Mouse (Mus musculus) midbrain, embryonic 11.5 days (tissue): ENCODE data around the gene Agbl4. TPM values are rescaled to one million over a fixed set of nuclear protein-coding genes. Genes with fewer than 3 reads are reported as not detected.
A peak's percentile ranks its signal among the peaks of the same experiment; 100 is the strongest.

Experiments used
- ATAC-seq: fragments of 200-750 bp; cut with Nextera tagmentation; 2 replicates; pipeline ENCODE4 v1.8.0; 2017; ENCODE audit warnings: moderate TSS enrichment, moderate library complexity; ENCODE audit not compliant: low FRiP score
- DNase-seq: peaks from one replicate; pipeline ENCODE4 v3.0.0; 2015; ENCODE audit warnings: low spot score; ENCODE audit errors: missing footprints
- H3K27ac ChIP-seq: fragments of 300-500 bp; sonication (generic); 2 replicates; pipeline ENCODE4 v1.5.1; 2014; ENCODE audit warnings: low read depth, low read length
- H3K27me3 ChIP-seq: fragments of 300-500 bp; sonication (generic); 2 replicates; pipeline ENCODE4 v1.6.1; 2014; ENCODE audit warnings: mild to moderate bottlenecking, low read length, moderate library complexity, mixed read lengths; ENCODE audit not compliant: control insufficient read depth, insufficient read depth
- H3K36me3 ChIP-seq: fragments of 300-500 bp; sonication (generic); 2 replicates; pipeline ENCODE4 v1.6.1; 2014; ENCODE audit warnings: mild to moderate bottlenecking, low read length, moderate library complexity, mixed read lengths; ENCODE audit not compliant: control insufficient read depth, insufficient read depth
- H3K4me1 ChIP-seq: fragments of 300-500 bp; sonication (generic); 2 replicates; pipeline ENCODE4 v1.6.1; 2014; ENCODE audit warnings: low read length; ENCODE audit not compliant: control insufficient read depth, insufficient read depth
- H3K4me2 ChIP-seq: fragments of 300-500 bp; sonication (generic); 2 replicates; pipeline ENCODE4 v1.6.1; 2014; ENCODE audit warnings: mild to moderate bottlenecking, moderate library complexity
- H3K4me3 ChIP-seq: fragments of 300-500 bp; sonication (generic); 2 replicates; pipeline ENCODE4 v1.5.1; 2014; ENCODE audit warnings: low read depth, low read length
- H3K9ac ChIP-seq: fragments of 300-500 bp; sonication (generic); 2 replicates; pipeline ENCODE4 v1.6.1; 2014; ENCODE audit warnings: low read length
- H3K9me3 ChIP-seq: fragments of 300-500 bp; sonication (generic); 2 replicates; pipeline ENCODE4 v1.6.1; 2016; ENCODE audit warnings: low read length; ENCODE audit not compliant: control insufficient read depth
- WGBS: fragments of 180-500 bp; shearing (Covaris S2); extraction: QIAGEN DNeasy Blood & Tissue Kit; methylation state at CpG from one replicate; pipeline ENCODE4 v1.1.7; 2014; 5-methylcytosine and 5-hydroxymethylcytosine counted together
- polyA plus RNA-seq: library from polyadenylated mRNA; unstranded; fragments of >200 nt; fragmentation: Nextera tagmentation; extraction: Ambion mirVana; gene quantifications from 2 replicates; pipeline ENCODE4 v1.2.1, GENCODE M21; 2014

Agbl4 gene
- polyA plus RNA-seq, 1 experiment from 2014 or later: 0.87 TPM

GRCm38 (mm10) chr4:111493750-111494404 is 1096.4 kb downstream of the Agbl4 start:
- no peaks in the 10 kb centered on the region for H3K27me3 ChIP-seq
- 61% methylated on average over 5 of the region's 5 CpGs for WGBS

DNA sequence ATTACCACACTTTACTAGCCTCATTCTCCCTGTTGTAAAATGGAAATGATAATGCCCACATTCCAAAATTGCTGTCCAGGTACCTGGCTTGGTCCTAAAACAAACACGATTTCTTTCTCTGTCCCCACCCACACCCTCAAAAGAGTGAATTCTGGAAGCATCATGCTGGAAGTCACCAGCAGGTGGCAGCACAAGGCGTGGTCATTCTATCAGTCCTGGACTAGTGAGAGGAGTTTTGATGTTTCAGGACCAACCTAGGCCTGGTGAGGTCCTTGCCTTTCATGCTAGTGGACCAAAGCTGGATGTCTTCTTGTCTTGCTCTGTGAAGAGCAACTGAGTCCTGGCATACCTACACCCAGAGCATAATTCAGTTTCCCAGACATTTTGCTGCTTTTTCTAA is 1098.5 kb downstream of the Agbl4 start:
- no peak overlapping the region for H3K9ac ChIP-seq
- H3K4me1 ChIP-seq: no peaks in the 10 kb centered on the region
- peak; percentile 93 for DNase-seq
- no peak overlapping the region for H3K4me2 ChIP-seq
- no peak overlapping the region for H3K4me3 ChIP-seq
- H3K27ac ChIP-seq: no peak overlapping the region
- H3K27me3 ChIP-seq: no peaks in the 10 kb centered on the region
- H3K36me3 ChIP-seq: no peaks in the 10 kb centered on the region
- WGBS: 20% methylated on average over 2 of the region's 2 CpGs
- no peaks in the 10 kb centered on the region for H3K9me3 ChIP-seq
- ATAC-seq: peak; percentile 73

More at GRCm38 (mm10) chr4:111493750-111494404, 1096.4 kb downstream of the Agbl4 start:
- H3K9me3 ChIP-seq: no peaks in the 10 kb centered on the region
- H3K27ac ChIP-seq: no peak overlapping the region
- H3K9ac ChIP-seq: no peak overlapping the region
- no peaks in the 10 kb centered on the region for H3K36me3 ChIP-seq
- H3K4me1 ChIP-seq: no peaks in the 10 kb centered on the region
- ATAC-seq (0 out of 2 replicates have a peak, but pooled peaks have one; percentile 36), DNase-seq (no peak)
- H3K4me3 ChIP-seq: no peak overlapping the region
- no peak overlapping the region for H3K4me2 ChIP-seq

DNA sequence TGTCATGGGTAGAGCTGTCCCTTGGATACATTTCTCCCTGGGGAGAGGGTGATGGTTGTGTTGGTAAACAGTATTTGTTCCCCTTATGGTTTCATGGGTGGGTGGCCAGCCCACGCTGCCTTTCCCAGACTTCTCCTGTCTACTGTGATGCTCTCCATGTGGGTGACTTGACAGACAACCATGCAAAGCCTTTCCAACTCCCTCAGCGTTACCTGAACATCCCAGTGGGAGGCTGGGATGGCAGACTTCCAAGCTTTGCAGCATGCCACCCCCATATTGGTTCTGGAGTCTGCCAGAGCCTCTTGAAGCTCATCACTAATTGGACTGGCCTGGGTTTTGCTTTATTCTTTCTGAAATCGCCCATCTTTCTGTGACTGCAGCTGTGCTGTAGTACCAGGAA is 1101.3 kb downstream of the Agbl4 start:
- Histone ChIP-seq H3K36me3 (no peaks in the 10 kb centered on the region), H3K9me3 (no peaks in the 10 kb centered on the region), H3K27ac (no peak overlapping the region), H3K4me2 (no peak overlapping the region), H3K4me3 (no peak overlapping the region), H3K9ac (no peak overlapping the region), H3K4me1 (no peaks in the 10 kb centered on the region), H3K27me3 (no peaks in the 10 kb centered on the region)
- 79% methylated on average over 3 of the region's 3 CpGs for WGBS
- DNase-seq (peak; percentile 17), ATAC-seq (no peak)

DNA sequence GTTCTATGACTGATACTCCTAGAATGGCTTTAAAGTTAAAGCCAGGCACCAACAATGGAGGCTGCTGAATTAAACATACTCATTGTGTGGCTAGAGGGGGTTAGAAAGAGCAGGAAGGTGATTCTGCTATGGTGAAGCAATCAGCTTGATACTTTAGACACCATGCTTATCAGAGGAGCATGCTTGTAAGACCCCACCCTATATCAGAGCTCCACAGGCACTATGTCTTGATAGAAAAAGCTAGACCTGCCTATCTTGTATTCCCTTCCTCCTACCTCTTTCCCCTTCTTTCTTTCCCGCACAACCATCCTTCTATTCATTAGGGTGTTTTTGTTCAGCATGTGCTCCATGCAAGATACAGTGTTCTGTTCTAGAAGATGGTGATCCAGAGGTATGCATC is 1104.0 kb downstream of the Agbl4 start:
- H3K27me3 ChIP-seq: no peaks in the 10 kb centered on the region
- H3K27ac ChIP-seq: no peak overlapping the region
- no peak overlapping the region for H3K4me2 ChIP-seq
- DNase-seq (peak; percentile 4), ATAC-seq (no peak)
- no peak overlapping the region for H3K4me3 ChIP-seq
- no peak overlapping the region for H3K9ac ChIP-seq
- H3K9me3 ChIP-seq: no peaks in the 10 kb centered on the region
- H3K36me3 ChIP-seq: no peaks in the 10 kb centered on the region
- H3K4me1 ChIP-seq: no peaks in the 10 kb centered on the region
- 75% methylated on average over 1 of the region's 1 CpGs for WGBS

DNA sequence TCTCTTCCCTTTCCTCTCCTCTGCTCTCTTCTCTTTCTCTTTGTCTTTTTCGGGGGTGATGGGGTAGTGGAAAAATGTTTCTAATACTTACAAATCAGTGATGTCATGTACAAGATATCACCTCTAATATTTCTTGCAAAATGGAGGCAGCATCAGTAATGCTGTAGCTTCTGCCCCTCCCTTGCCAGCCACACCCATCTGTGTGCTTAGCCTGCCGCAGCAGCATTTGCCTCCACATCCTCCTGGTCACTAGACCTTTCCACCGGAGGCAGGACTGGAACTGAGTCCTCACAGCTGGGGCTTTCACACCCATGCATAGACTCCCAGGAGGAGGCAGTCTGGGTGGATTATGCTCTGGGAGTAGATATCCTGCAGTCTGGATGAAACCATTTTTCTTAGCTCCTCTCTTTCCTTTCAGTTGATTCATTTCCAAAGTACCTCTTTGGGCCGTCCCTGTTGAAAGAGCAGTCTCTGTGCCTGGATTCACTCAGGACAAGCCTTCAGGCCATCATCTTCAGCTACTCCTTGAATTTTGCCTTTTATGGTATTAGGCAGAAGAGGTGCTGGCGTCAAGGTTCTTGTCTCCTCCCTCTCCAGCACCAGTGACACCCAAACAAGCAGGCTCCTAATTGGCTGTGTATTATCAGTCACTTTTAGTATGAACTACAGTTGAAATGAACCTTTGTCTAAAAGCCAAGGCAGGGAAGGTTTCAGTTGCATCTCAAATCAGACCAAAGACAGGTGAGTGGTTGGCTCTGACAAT is 1105.7 kb downstream of the Agbl4 start:
- no peak for ATAC-seq

DNA sequence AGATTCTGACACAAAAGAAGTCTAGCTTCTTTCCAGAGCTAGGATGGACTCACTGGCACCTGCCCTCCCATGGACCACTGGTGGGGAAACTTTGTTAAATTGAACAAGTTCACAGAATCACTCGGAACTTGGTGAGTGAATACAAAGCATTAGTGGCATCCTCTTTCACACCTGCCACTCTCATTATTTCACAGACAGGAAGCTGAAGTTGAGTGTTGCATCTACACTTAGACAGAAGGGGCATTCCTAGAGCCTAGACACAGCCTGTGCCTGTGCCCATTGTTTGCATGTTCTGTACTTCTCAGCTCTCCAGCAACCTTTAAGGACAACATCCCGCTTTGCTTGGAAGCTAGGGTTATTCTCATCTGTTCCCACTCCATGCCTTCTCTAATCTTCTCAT is 1107.5 kb downstream of the Agbl4 start:
- no peaks in the 10 kb centered on the region for H3K4me1 ChIP-seq
- 93% methylated on average over 2 of the region's 2 CpGs for WGBS

More for the DNA sequence above, 1105.7 kb downstream of the Agbl4 start:
- Histone ChIP-seq H3K4me3 (no peak overlapping the region), H3K4me2 (no peak overlapping the region), H3K4me1 (no peaks in the 10 kb centered on the region), H3K9ac (no peak overlapping the region), H3K36me3 (no peaks in the 10 kb centered on the region), H3K9me3 (no peaks in the 10 kb centered on the region), H3K27me3 (no peaks in the 10 kb centered on the region), H3K27ac (no peak overlapping the region)
- no peak for DNase-seq
- 71% methylated on average over 5 of the region's 5 CpGs for WGBS

GRCm38 (mm10) chr4:111510129-111510528 is 1112.7 kb downstream of the Agbl4 start:
- no peak overlapping the region for H3K27ac ChIP-seq
- no peaks in the 10 kb centered on the region for H3K4me1 ChIP-seq
- DNase-seq: peak; percentile 37
- no peak for ATAC-seq
- WGBS: 15% methylated on average over 2 of the region's 2 CpGs
- H3K36me3 ChIP-seq: no peaks in the 10 kb centered on the region
- H3K4me2 ChIP-seq: no peak overlapping the region
- no peaks in the 10 kb centered on the region for H3K27me3 ChIP-seq
- no peak overlapping the region for H3K9ac ChIP-seq
- no peaks in the 10 kb centered on the region for H3K9me3 ChIP-seq
- H3K4me3 ChIP-seq: no peak overlapping the region

More for the DNA sequence above, 1107.5 kb downstream of the Agbl4 start:
- Histone ChIP-seq H3K36me3 (no peaks in the 10 kb centered on the region), H3K9ac (no peak overlapping the region), H3K27me3 (no peaks in the 10 kb centered on the region), H3K4me3 (no peak overlapping the region), H3K9me3 (no peaks in the 10 kb centered on the region), H3K27ac (no peak overlapping the region), H3K4me2 (no peak overlapping the region)
- DNase-seq (peak; percentile 10), ATAC-seq (no peak)

GRCm38 (mm10) chr4:111513921-111514320 is 1116.5 kb downstream of the Agbl4 start:
- Histone ChIP-seq H3K27ac (no peak overlapping the region), H3K36me3 (no peaks in the 10 kb centered on the region), H3K9ac (no peak overlapping the region), H3K4me1 (no peaks in the 10 kb centered on the region), H3K4me3 (no peak overlapping the region), H3K27me3 (no peaks in the 10 kb centered on the region), H3K4me2 (no peak overlapping the region), H3K9me3 (no peaks in the 10 kb centered on the region)
- 76% methylated on average over 3 of the region's 3 CpGs for WGBS
- ATAC-seq (no peak), DNase-seq (no peak)

DNA sequence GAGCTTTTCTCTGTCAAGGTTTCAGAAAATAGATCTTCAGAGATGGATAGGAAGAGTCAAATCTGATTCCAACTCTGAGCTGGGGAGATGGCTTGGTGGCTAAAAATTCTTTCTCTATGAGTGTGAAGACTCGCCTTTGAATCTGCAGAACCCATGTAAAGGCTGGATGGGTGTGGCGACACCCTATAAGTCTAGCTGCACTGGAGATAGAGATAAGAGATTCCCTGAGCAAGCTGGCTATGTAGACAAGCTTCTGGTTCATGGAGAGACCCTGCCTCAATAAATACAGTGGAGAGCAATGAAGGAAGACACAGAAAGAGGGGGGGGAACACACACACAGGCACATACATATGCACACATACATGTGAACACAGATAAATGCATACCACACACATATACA is 1118.7 kb downstream of the Agbl4 start:
- Histone ChIP-seq H3K27ac (no peak overlapping the region), H3K27me3 (no peaks in the 10 kb centered on the region), H3K9me3 (no peaks in the 10 kb centered on the region), H3K4me1 (no peaks in the 10 kb centered on the region), H3K4me3 (no peak overlapping the region), H3K36me3 (no peaks in the 10 kb centered on the region), H3K9ac (no peak overlapping the region), H3K4me2 (no peak overlapping the region)
- WGBS: 91% methylated on average over 2 of the region's 2 CpGs
- ATAC-seq (no peak), DNase-seq (peak; percentile 73)
